Mouse (Mus musculus): Measurements from ENCODE around the gene Itga9. TPM values are rescaled to one million over a fixed set of nuclear protein-coding genes. Genes with fewer than 3 reads are reported as not detected.

The Itga9 gene
- polyA plus RNA-seq, 1 experiment from 2014 or later: 2.8 TPM

GRCm38 (mm10) chr9:118739071-118739470 is 132.6 kb downstream of the Itga9 start:
- H3K4me2 ChIP-seq: no peak overlapping the region
- H3K27me3 ChIP-seq: no peaks in the 10 kb centered on the region
- H3K27ac ChIP-seq (replicated peaks): no peak overlapping the region
- 92% methylated on average over 3 of the region's 3 CpGs for WGBS
- no peak for ATAC-seq (ENCODE audit: low FRiP score, low read depth)
- H3K4me1 ChIP-seq (replicated peaks): no peaks in the 10 kb centered on the region
- no peaks in the 10 kb centered on the region for H3K9me3 ChIP-seq
- no peaks in the 10 kb centered on the region for H3K36me3 ChIP-seq
- no peak overlapping the region for H3K4me3 ChIP-seq
- no peak overlapping the region for H3K9ac ChIP-seq

GRCm38 (mm10) chr9:118739659-118740058 is 133.2 kb downstream of the Itga9 start:
- 89% methylated on average over 3 of the region's 3 CpGs for WGBS
- Histone ChIP-seq H3K9ac (no peak overlapping the region), H3K36me3 (no peaks in the 10 kb centered on the region), H3K4me3 (no peak overlapping the region), H3K27me3 (no peaks in the 10 kb centered on the region), H3K9me3 (no peaks in the 10 kb centered on the region), H3K4me1 (replicated peaks) (no peaks in the 10 kb centered on the region), H3K4me2 (no peak overlapping the region), H3K27ac (replicated peaks) (no peak overlapping the region)
- ATAC-seq (ENCODE audit: low FRiP score, low read depth): no peak

- H3K27me3 ChIP-seq: no peaks in the 10 kb centered on the region
- H3K4me1 ChIP-seq (replicated peaks): no peaks in the 10 kb centered on the region
- H3K4me2 ChIP-seq: no peak overlapping the region
- WGBS: 71% methylated on average over 9 of the region's 9 CpGs
- no peak overlapping the region for H3K9ac ChIP-seq
- ATAC-seq (ENCODE audit: low FRiP score, low read depth): no peak
- no peaks in the 10 kb centered on the region for H3K9me3 ChIP-seq
- H3K36me3 ChIP-seq: no peaks in the 10 kb centered on the region
- no peak overlapping the region for H3K27ac ChIP-seq (replicated peaks)
- no peak overlapping the region for H3K4me3 ChIP-seq
Observed at GRCm38 (mm10) chr9:118741268-118741667, 134.8 kb downstream of the Itga9 start.

- H3K36me3 ChIP-seq: no peaks in the 10 kb centered on the region
- ATAC-seq (ENCODE audit: low FRiP score, low read depth): no peak
- H3K27ac ChIP-seq (replicated peaks): no peak overlapping the region
- 33% methylated on average over 8 of the region's 8 CpGs for WGBS
- H3K4me3 ChIP-seq: no peak overlapping the region
- no peaks in the 10 kb centered on the region for H3K9me3 ChIP-seq
- no peaks in the 10 kb centered on the region for H3K4me1 ChIP-seq (replicated peaks)
- H3K4me2 ChIP-seq: no peak overlapping the region
- no peaks in the 10 kb centered on the region for H3K27me3 ChIP-seq
- no peak overlapping the region for H3K9ac ChIP-seq
Observed at GRCm38 (mm10) chr9:118749335-118749949, 143.0 kb downstream of the Itga9 start.

GRCm38 (mm10) chr9:118750828-118751227 is 144.3 kb downstream of the Itga9 start:
- no peaks in the 10 kb centered on the region for H3K4me1 ChIP-seq (replicated peaks)

GRCm38 (mm10) chr9:118752376-118752775 is 145.9 kb downstream of the Itga9 start:
- H3K9me3 ChIP-seq: no peaks in the 10 kb centered on the region
- no peak overlapping the region for H3K27ac ChIP-seq (replicated peaks)
- WGBS: 90% methylated on average over 2 of the region's 2 CpGs
- H3K27me3 ChIP-seq: no peaks in the 10 kb centered on the region
- ATAC-seq (ENCODE audit: low FRiP score, low read depth): no peak
- no peak overlapping the region for H3K4me3 ChIP-seq
- no peak overlapping the region for H3K4me2 ChIP-seq
- H3K36me3 ChIP-seq: no peaks in the 10 kb centered on the region
- H3K4me1 ChIP-seq (replicated peaks): no peaks in the 10 kb centered on the region
- no peak overlapping the region for H3K9ac ChIP-seq

More at GRCm38 (mm10) chr9:118750828-118751227, 144.3 kb downstream of the Itga9 start:
- Histone ChIP-seq H3K4me2 (no peak overlapping the region), H3K36me3 (no peaks in the 10 kb centered on the region), H3K4me3 (no peak overlapping the region), H3K27me3 (no peaks in the 10 kb centered on the region), H3K9me3 (no peaks in the 10 kb centered on the region), H3K9ac (no peak overlapping the region), H3K27ac (replicated peaks) (no peak overlapping the region)
- ATAC-seq (ENCODE audit: low FRiP score, low read depth): no peak
- WGBS: 91% methylated on average over 7 of the region's 7 CpGs

GRCm38 (mm10) chr9:118759462-118759861 is 153.0 kb downstream of the Itga9 start:
- no peaks in the 10 kb centered on the region for H3K27me3 ChIP-seq
- H3K9me3 ChIP-seq: no peaks in the 10 kb centered on the region
- no peak overlapping the region for H3K27ac ChIP-seq (replicated peaks)
- H3K4me1 ChIP-seq (replicated peaks): peaks cover 13% of the 10 kb centered on the region
- H3K36me3 ChIP-seq: no peaks in the 10 kb centered on the region
- H3K9ac ChIP-seq: no peak overlapping the region
- ATAC-seq (ENCODE audit: low FRiP score, low read depth): no peak
- no peak overlapping the region for H3K4me3 ChIP-seq
- WGBS: 70% methylated on average over 4 of the region's 4 CpGs
- H3K4me2 ChIP-seq: no peak overlapping the region

GRCm38 (mm10) chr9:118761953-118762590 is 155.6 kb downstream of the Itga9 start:
- H3K27me3 ChIP-seq: no peaks in the 10 kb centered on the region
- H3K9me3 ChIP-seq: no peaks in the 10 kb centered on the region
- H3K4me3 ChIP-seq: no peak overlapping the region
- no peak overlapping the region for H3K4me2 ChIP-seq
- H3K36me3 ChIP-seq: no peaks in the 10 kb centered on the region
- H3K27ac ChIP-seq (replicated peaks): no peak overlapping the region
- 30% methylated on average over 8 of the region's 8 CpGs for WGBS
- ATAC-seq (ENCODE audit: low FRiP score, low read depth): no peak
- peaks cover 13% of the 10 kb centered on the region for H3K4me1 ChIP-seq (replicated peaks)
- H3K9ac ChIP-seq: no peak overlapping the region

GRCm38 (mm10) chr9:118762759-118763158 is 156.3 kb downstream of the Itga9 start:
- no peak for ATAC-seq (ENCODE audit: low FRiP score, low read depth)
- WGBS: 29% methylated on average over 7 of the region's 7 CpGs

GRCm38 (mm10) chr9:118763203-118763602 is 156.7 kb downstream of the Itga9 start:
- H3K4me3 ChIP-seq: no peak overlapping the region
- no peak overlapping the region for H3K27ac ChIP-seq (replicated peaks)
- 85% methylated on average over 4 of the region's 4 CpGs for WGBS
- peaks cover 13% of the 10 kb centered on the region for H3K4me1 ChIP-seq (replicated peaks)
- H3K36me3 ChIP-seq: no peaks in the 10 kb centered on the region
- no peaks in the 10 kb centered on the region for H3K9me3 ChIP-seq
- ATAC-seq (ENCODE audit: low FRiP score, low read depth): no peak
- H3K27me3 ChIP-seq: no peaks in the 10 kb centered on the region
- no peak overlapping the region for H3K9ac ChIP-seq
- no peak overlapping the region for H3K4me2 ChIP-seq

More at GRCm38 (mm10) chr9:118762759-118763158, 156.3 kb downstream of the Itga9 start:
- Histone ChIP-seq H3K4me3 (no peak overlapping the region), H3K9ac (no peak overlapping the region), H3K27me3 (no peaks in the 10 kb centered on the region), H3K4me2 (no peak overlapping the region), H3K36me3 (no peaks in the 10 kb centered on the region), H3K4me1 (replicated peaks) (peaks cover 13% of the 10 kb centered on the region), H3K27ac (replicated peaks) (no peak overlapping the region), H3K9me3 (no peaks in the 10 kb centered on the region)

- H3K36me3 ChIP-seq: no peaks in the 10 kb centered on the region
- 82% methylated on average over 3 of the region's 3 CpGs for WGBS
- H3K27me3 ChIP-seq: no peaks in the 10 kb centered on the region
- H3K4me1 ChIP-seq (replicated peaks): peaks cover 13% of the 10 kb centered on the region
- no peak overlapping the region for H3K4me3 ChIP-seq
- no peak overlapping the region for H3K9ac ChIP-seq
- H3K9me3 ChIP-seq: no peaks in the 10 kb centered on the region
- H3K4me2 ChIP-seq: no peak overlapping the region
- no peak overlapping the region for H3K27ac ChIP-seq (replicated peaks)
- no peak for ATAC-seq (ENCODE audit: low FRiP score, low read depth)
Observed at GRCm38 (mm10) chr9:118763646-118764045, 157.2 kb downstream of the Itga9 start.

- Histone ChIP-seq H3K4me1 (replicated peaks) (peaks cover 13% of the 10 kb centered on the region), H3K9me3 (no peaks in the 10 kb centered on the region), H3K4me2 (no peak overlapping the region), H3K27me3 (no peaks in the 10 kb centered on the region), H3K4me3 (no peak overlapping the region), H3K36me3 (no peaks in the 10 kb centered on the region), H3K27ac (replicated peaks) (no peak overlapping the region), H3K9ac (no peak overlapping the region)
- no peak for ATAC-seq (ENCODE audit: low FRiP score, low read depth)
Observed at GRCm38 (mm10) chr9:118765059-118765458, 158.6 kb downstream of the Itga9 start.

GRCm38 (mm10) chr9:118767008-118767407 is 160.5 kb downstream of the Itga9 start:
- Histone ChIP-seq H3K27me3 (no peaks in the 10 kb centered on the region), H3K36me3 (no peaks in the 10 kb centered on the region), H3K4me2 (no peak overlapping the region), H3K27ac (replicated peaks) (no peak overlapping the region), H3K4me3 (no peak overlapping the region), H3K9me3 (no peaks in the 10 kb centered on the region), H3K4me1 (replicated peaks) (peaks cover 10% of the 10 kb centered on the region), H3K9ac (no peak overlapping the region)
- WGBS: 65% methylated on average over 7 of the region's 7 CpGs
- ATAC-seq (ENCODE audit: low FRiP score, low read depth): no peak
